Mouse (Mus musculus): Measurements from ENCODE around the gene Rgl1.

Gene Rgl1

GRCm38 (mm10) chr1:152523292-152523691 is 242.9 kb downstream of the Rgl1 start:
- Histone ChIP-seq H3K4me1 (replicated peaks; ENCODE audit: low read depth, low read length) (peaks cover 14% of the 10 kb centered on the region), H3K27me3 (ENCODE audit: insufficient read depth, low read length) (no peaks in the 10 kb centered on the region), H3K9me3 (ENCODE audit: low read length) (no peaks in the 10 kb centered on the region), H3K4me3 (replicated peaks; ENCODE audit: low read length) (no peak overlapping the region), H3K36me3 (ENCODE audit: insufficient read depth, low read length) (no peaks in the 10 kb centered on the region)
- TF ChIP-seq CTCF (conservative IDR thresholded peaks at IDR 0.05; ENCODE audit: low read length): no peak

GRCm38 (mm10) chr1:152522226-152522625 is 243.9 kb downstream of the Rgl1 start:
- Histone ChIP-seq H3K4me3 (replicated peaks; ENCODE audit: low read length) (no peak overlapping the region), H3K27me3 (ENCODE audit: insufficient read depth, low read length) (no peaks in the 10 kb centered on the region), H3K36me3 (ENCODE audit: insufficient read depth, low read length) (no peaks in the 10 kb centered on the region), H3K4me1 (replicated peaks; ENCODE audit: low read depth, low read length) (peaks cover 23% of the 10 kb centered on the region), H3K9me3 (ENCODE audit: low read length) (no peaks in the 10 kb centered on the region)
- TF ChIP-seq POU5F1 (IDR thresholded peaks at IDR 0.05; ENCODE audit: borderline replicate concordance, low read length): no peak

GRCm38 (mm10) chr1:152520798-152521575 is 245.2 kb downstream of the Rgl1 start:
- no peaks in the 10 kb centered on the region for H3K9me3 ChIP-seq (ENCODE audit: low read length)
- peaks cover 32% of the 10 kb centered on the region for H3K4me1 ChIP-seq (replicated peaks; ENCODE audit: low read depth, low read length)
- H3K27me3 ChIP-seq (ENCODE audit: insufficient read depth, low read length): no peaks in the 10 kb centered on the region
- H3K36me3 ChIP-seq (ENCODE audit: insufficient read depth, low read length): no peaks in the 10 kb centered on the region
- TF ChIP-seq NANOG (IDR thresholded peaks at IDR 0.05; ENCODE audit: borderline replicate concordance, low read length): no peak
- no peak for TF ChIP-seq POU5F1 (IDR thresholded peaks at IDR 0.05; ENCODE audit: borderline replicate concordance, low read length)
- peak; percentile 69 for TF ChIP-seq CTCF (conservative IDR thresholded peaks at IDR 0.05; ENCODE audit: low read length)
- no peak overlapping the region for H3K4me3 ChIP-seq (replicated peaks; ENCODE audit: low read length)

- Histone ChIP-seq H3K4me1 (replicated peaks; ENCODE audit: low read depth, low read length) (peaks cover 32% of the 10 kb centered on the region), H3K4me3 (replicated peaks; ENCODE audit: low read length) (no peak overlapping the region), H3K9me3 (ENCODE audit: low read length) (no peaks in the 10 kb centered on the region), H3K27me3 (ENCODE audit: insufficient read depth, low read length) (peaks cover 6% of the 10 kb centered on the region), H3K36me3 (ENCODE audit: insufficient read depth, low read length) (no peaks in the 10 kb centered on the region)
- TF ChIP-seq CTCF (conservative IDR thresholded peaks at IDR 0.05; ENCODE audit: low read length): no peak
- no peak for TF ChIP-seq POU5F1 (IDR thresholded peaks at IDR 0.05; ENCODE audit: borderline replicate concordance, low read length)
- no peak for TF ChIP-seq NANOG (IDR thresholded peaks at IDR 0.05; ENCODE audit: borderline replicate concordance, low read length)
These were observed 247.2 kb downstream of the Rgl1 start for GRCm38 (mm10) chr1:152518971-152519370.

GRCm38 (mm10) chr1:152517057-152517570 is 249.0 kb downstream of the Rgl1 start:
- no peak overlapping the region for H3K4me3 ChIP-seq (replicated peaks; ENCODE audit: low read length)
- peaks cover 25% of the 10 kb centered on the region for H3K27me3 ChIP-seq (ENCODE audit: insufficient read depth, low read length)
- H3K36me3 ChIP-seq (ENCODE audit: insufficient read depth, low read length): no peaks in the 10 kb centered on the region
- no peaks in the 10 kb centered on the region for H3K9me3 ChIP-seq (ENCODE audit: low read length)
- TF ChIP-seq CTCF (conservative IDR thresholded peaks at IDR 0.05; ENCODE audit: low read length) (no peak), NANOG (IDR thresholded peaks at IDR 0.05; ENCODE audit: borderline replicate concordance, low read length) (peak; percentile 79; the same call in 1 of the 2 replicates)
- H3K4me1 ChIP-seq (replicated peaks; ENCODE audit: low read depth, low read length): peaks cover 36% of the 10 kb centered on the region

- TF ChIP-seq CTCF (conservative IDR thresholded peaks at IDR 0.05; ENCODE audit: low read length) (no peak), POU5F1 (IDR thresholded peaks at IDR 0.05; ENCODE audit: borderline replicate concordance, low read length) (no peak), NANOG (IDR thresholded peaks at IDR 0.05; ENCODE audit: borderline replicate concordance, low read length) (no peak)
- Histone ChIP-seq H3K4me3 (replicated peaks; ENCODE audit: low read length) (no peak overlapping the region), H3K36me3 (ENCODE audit: insufficient read depth, low read length) (no peaks in the 10 kb centered on the region)
These were observed 251.9 kb downstream of the Rgl1 start for GRCm38 (mm10) chr1:152514256-152514655.

GRCm38 (mm10) chr1:152511237-152511636 is 254.9 kb downstream of the Rgl1 start:
- H3K27me3 ChIP-seq (ENCODE audit: insufficient read depth, low read length): peaks cover 30% of the 10 kb centered on the region
- TF ChIP-seq POU5F1 (IDR thresholded peaks at IDR 0.05; ENCODE audit: borderline replicate concordance, low read length) (no peak), CTCF (conservative IDR thresholded peaks at IDR 0.05; ENCODE audit: low read length) (peak; percentile 85), NANOG (IDR thresholded peaks at IDR 0.05; ENCODE audit: borderline replicate concordance, low read length) (no peak)
- H3K4me1 ChIP-seq (replicated peaks; ENCODE audit: low read depth, low read length): peaks cover 4% of the 10 kb centered on the region; the same call in 1 of the 2 replicates
- no peaks in the 10 kb centered on the region for H3K36me3 ChIP-seq (ENCODE audit: insufficient read depth, low read length)
- no peaks in the 10 kb centered on the region for H3K9me3 ChIP-seq (ENCODE audit: low read length)
- no peak overlapping the region for H3K4me3 ChIP-seq (replicated peaks; ENCODE audit: low read length)

More at GRCm38 (mm10) chr1:152514256-152514655, 251.9 kb downstream of the Rgl1 start:
- Histone ChIP-seq H3K9me3 (ENCODE audit: low read length) (no peaks in the 10 kb centered on the region), H3K27me3 (ENCODE audit: insufficient read depth, low read length) (peaks cover 30% of the 10 kb centered on the region), H3K4me1 (replicated peaks; ENCODE audit: low read depth, low read length) (peaks cover 26% of the 10 kb centered on the region)

- H3K9me3 ChIP-seq (ENCODE audit: low read length): no peaks in the 10 kb centered on the region
- peaks cover 21% of the 10 kb centered on the region for H3K27me3 ChIP-seq (ENCODE audit: insufficient read depth, low read length)
- no peaks in the 10 kb centered on the region for H3K36me3 ChIP-seq (ENCODE audit: insufficient read depth, low read length)
- 0 out of 2 replicates have a peak, but pooled peaks cover 4% of the 10 kb centered on the region for H3K4me1 ChIP-seq (replicated peaks; ENCODE audit: low read depth, low read length)
- TF ChIP-seq CTCF (conservative IDR thresholded peaks at IDR 0.05; ENCODE audit: low read length): no peak
- no peak for TF ChIP-seq NANOG (IDR thresholded peaks at IDR 0.05; ENCODE audit: borderline replicate concordance, low read length)
- TF ChIP-seq POU5F1 (IDR thresholded peaks at IDR 0.05; ENCODE audit: borderline replicate concordance, low read length): no peak
- no peak overlapping the region for H3K4me3 ChIP-seq (replicated peaks; ENCODE audit: low read length)
These were observed 257.5 kb downstream of the Rgl1 start for GRCm38 (mm10) chr1:152508481-152509220.
